Mouse (Mus musculus) neural tube, embryonic 15.5 days (tissue): Measurements from ENCODE around the gene 4833427G06Rik. TPM values are rescaled to one million over a fixed set of nuclear protein-coding genes. Genes with fewer than 3 reads are reported as not detected.

Source experiments
- ATAC-seq: fragments of 200-750 bp; cut with Nextera tagmentation; 2 replicates; pipeline ENCODE4 v1.8.0; 2017; ENCODE audit warnings: mild to moderate bottlenecking, moderate TSS enrichment, moderate library complexity; ENCODE audit not compliant: low FRiP score
- H3K27ac ChIP-seq: fragments of 300-500 bp; sonication (generic); replicated peaks from 2 replicates; pipeline ENCODE4 v1.5.1; 2015; ENCODE audit warnings: mild to moderate bottlenecking, inconsistent platforms
- H3K27me3 ChIP-seq: fragments of 300-500 bp; sonication (generic); replicated peaks from 2 replicates; pipeline ENCODE4 v1.6.1; 2015; ENCODE audit warnings: inconsistent platforms
- H3K36me3 ChIP-seq: fragments of 300-500 bp; sonication (generic); 2 replicates; pipeline ENCODE4 v1.6.1; 2015; ENCODE audit warnings: inconsistent platforms
- H3K4me1 ChIP-seq: fragments of 300-500 bp; sonication (generic); 2 replicates; pipeline ENCODE4 v1.6.1; 2015; ENCODE audit warnings: inconsistent platforms
- H3K4me2 ChIP-seq: fragments of 300-500 bp; sonication (generic); 2 replicates; pipeline ENCODE4 v1.6.1; 2015; ENCODE audit warnings: inconsistent platforms, mild to moderate bottlenecking, moderate library complexity
- H3K4me3 ChIP-seq: fragments of 300-500 bp; sonication (generic); replicated peaks from 2 replicates; pipeline ENCODE4 v1.5.1; 2015; ENCODE audit warnings: mild to moderate bottlenecking, inconsistent platforms
- H3K9ac ChIP-seq: fragments of 300-500 bp; sonication (generic); replicated peaks from 2 replicates; pipeline ENCODE4 v1.6.1; 2015; ENCODE audit warnings: mild to moderate bottlenecking, inconsistent platforms
- H3K9me3 ChIP-seq: fragments of 300-500 bp; sonication (generic); replicated peaks from 2 replicates; pipeline ENCODE4 v1.6.1; 2016; ENCODE audit warnings: inconsistent platforms
- WGBS: fragments of 180-500 bp; shearing (Covaris S2); methylation state at CpG from one replicate; pipeline ENCODE4 v1.1.7; 2015; ENCODE audit warnings: mixed read lengths; 5-methylcytosine and 5-hydroxymethylcytosine counted together
- polyA plus RNA-seq: library from polyadenylated mRNA; unstranded; fragments of >200 nt; fragmentation: Nextera tagmentation; extraction: Ambion mirVana; gene quantifications from 2 replicates; pipeline ENCODE4 v1.2.1, GENCODE M21; 2015

Gene 4833427G06Rik
- polyA plus RNA-seq, 1 experiment from 2014 or later = 0.37 TPM

- Histone ChIP-seq H3K4me2 (no peak within 1 kb of the TSS), H3K36me3 (no peaks in the 10 kb centered on the region), H3K27me3 (no peaks in the 10 kb centered on the region), H3K27ac (no peak within 1 kb of the TSS), H3K9ac (no peak within 1 kb of the TSS), H3K4me1 (no peaks in the 10 kb centered on the region), H3K9me3 (no peaks in the 10 kb centered on the region), H3K4me3 (no peak within 1 kb of the TSS)
- WGBS = 92% methylated on average over 2 of the region's 2 CpGs
- ATAC-seq = no peak
These were observed 41.3 kb downstream of the 4833427G06Rik start, which contains the start of gene Btg4 for GRCm38 (mm10) chr9:51060601-51061000. Btg4 (plus strand) TSS chr9:51060901.

- no peak overlapping the region for H3K4me3 ChIP-seq
- no peaks in the 10 kb centered on the region for H3K27me3 ChIP-seq
- H3K9ac ChIP-seq = no peak overlapping the region
- ATAC-seq = no peak
- H3K27ac ChIP-seq = no peak overlapping the region
- no peaks in the 10 kb centered on the region for H3K9me3 ChIP-seq
- H3K4me1 ChIP-seq = no peaks in the 10 kb centered on the region
- H3K36me3 ChIP-seq = no peaks in the 10 kb centered on the region
- no peak overlapping the region for H3K4me2 ChIP-seq
- whole genome bisulfite sequencing = 77% methylated on average over 4 of the region's 4 CpGs
These were observed 42.8 kb downstream of the 4833427G06Rik start for GRCm38 (mm10) chr9:51058951-51059521.

- Histone ChIP-seq H3K27me3 (no peaks in the 10 kb centered on the region), H3K4me3 (no peak overlapping the region), H3K4me2 (no peak overlapping the region), H3K36me3 (no peaks in the 10 kb centered on the region), H3K9ac (no peak overlapping the region), H3K9me3 (no peaks in the 10 kb centered on the region), H3K27ac (no peak overlapping the region), H3K4me1 (no peaks in the 10 kb centered on the region)
- 78% methylated on average over 3 of the region's 3 CpGs for WGBS
- no peak for ATAC-seq
These were observed 45.2 kb downstream of the 4833427G06Rik start for GRCm38 (mm10) chr9:51056360-51057324.

- H3K4me1 ChIP-seq = no peaks in the 10 kb centered on the region
- H3K27me3 ChIP-seq = no peaks in the 10 kb centered on the region
- H3K27ac ChIP-seq = no peak overlapping the region
- no peak overlapping the region for H3K4me3 ChIP-seq
- no peaks in the 10 kb centered on the region for H3K9me3 ChIP-seq
- H3K4me2 ChIP-seq = no peak overlapping the region
- H3K36me3 ChIP-seq = no peaks in the 10 kb centered on the region
- ATAC-seq = no peak
- H3K9ac ChIP-seq = no peak overlapping the region
- WGBS = 79% methylated on average over 3 of the region's 3 CpGs
These were observed 49.7 kb downstream of the 4833427G06Rik start for GRCm38 (mm10) chr9:51052180-51052579.

DNA sequence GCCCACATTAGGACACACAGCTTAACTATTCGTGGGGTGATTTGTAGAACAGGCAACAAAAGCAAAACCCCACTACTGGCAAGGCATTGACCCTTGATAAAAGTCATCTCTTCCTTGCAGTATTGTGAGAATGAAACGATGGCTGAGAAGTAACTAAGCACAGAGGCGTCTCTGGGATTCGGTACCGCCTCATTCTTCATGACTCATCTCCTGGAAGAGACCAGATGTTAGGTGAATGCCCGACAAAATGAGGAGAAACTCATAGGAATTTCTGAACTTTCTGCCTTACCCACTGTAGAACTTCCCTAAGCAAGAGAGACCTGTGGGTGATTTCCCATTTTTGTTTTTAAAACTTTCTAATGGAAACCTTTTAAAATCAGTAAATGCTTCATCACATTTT is 59.7 kb downstream of the 4833427G06Rik start:
- Histone ChIP-seq H3K4me1 (no peaks in the 10 kb centered on the region), H3K9me3 (no peaks in the 10 kb centered on the region), H3K9ac (no peak overlapping the region), H3K4me2 (no peak overlapping the region), H3K27me3 (no peaks in the 10 kb centered on the region), H3K4me3 (no peak overlapping the region), H3K27ac (no peak overlapping the region), H3K36me3 (no peaks in the 10 kb centered on the region)
- WGBS = 70% methylated on average over 6 of the region's 6 CpGs
- ATAC-seq = no peak

DNA sequence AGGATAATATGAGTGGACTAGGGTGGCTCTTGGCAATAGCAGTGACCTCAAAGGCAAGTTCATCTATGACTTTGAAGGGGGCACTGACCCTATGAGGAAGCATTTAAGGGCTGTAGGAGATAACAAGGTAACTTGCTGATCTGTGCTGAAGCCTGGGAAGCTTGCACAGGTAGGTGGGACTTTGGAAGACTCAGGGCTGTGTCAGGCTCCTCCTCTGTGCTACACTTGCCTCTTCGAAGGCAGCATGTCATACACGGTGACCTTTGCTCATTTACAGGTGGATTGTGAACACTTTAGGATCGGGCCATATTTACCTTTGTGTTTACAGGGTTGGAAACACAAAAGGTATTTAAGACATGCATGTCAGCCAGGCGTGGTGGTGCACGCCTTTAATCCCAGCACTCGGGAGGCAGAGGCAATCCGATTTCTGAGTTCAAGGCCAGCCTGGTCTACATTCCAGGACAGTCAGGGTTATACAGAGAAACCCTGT is 60.3 kb downstream of the 4833427G06Rik start:
- ATAC-seq = no peak
- H3K27ac ChIP-seq = no peak overlapping the region
- H3K9ac ChIP-seq = no peak overlapping the region
- no peaks in the 10 kb centered on the region for H3K9me3 ChIP-seq
- H3K4me3 ChIP-seq = no peak overlapping the region
- WGBS = 92% methylated on average over 7 of the region's 7 CpGs
- H3K4me2 ChIP-seq = no peak overlapping the region
- no peaks in the 10 kb centered on the region for H3K36me3 ChIP-seq
- H3K4me1 ChIP-seq = no peaks in the 10 kb centered on the region
- H3K27me3 ChIP-seq = no peaks in the 10 kb centered on the region

- no peak overlapping the region for H3K4me3 ChIP-seq
- no peaks in the 10 kb centered on the region for H3K4me1 ChIP-seq
- no peaks in the 10 kb centered on the region for H3K36me3 ChIP-seq
- H3K27ac ChIP-seq = no peak overlapping the region
- 74% methylated on average over 3 of the region's 3 CpGs for WGBS
- no peak overlapping the region for H3K4me2 ChIP-seq
- H3K9me3 ChIP-seq = no peaks in the 10 kb centered on the region
- H3K27me3 ChIP-seq = no peaks in the 10 kb centered on the region
- no peak for ATAC-seq
- no peak overlapping the region for H3K9ac ChIP-seq
These were observed 68.9 kb downstream of the 4833427G06Rik start for GRCm38 (mm10) chr9:51032785-51033529.

DNA sequence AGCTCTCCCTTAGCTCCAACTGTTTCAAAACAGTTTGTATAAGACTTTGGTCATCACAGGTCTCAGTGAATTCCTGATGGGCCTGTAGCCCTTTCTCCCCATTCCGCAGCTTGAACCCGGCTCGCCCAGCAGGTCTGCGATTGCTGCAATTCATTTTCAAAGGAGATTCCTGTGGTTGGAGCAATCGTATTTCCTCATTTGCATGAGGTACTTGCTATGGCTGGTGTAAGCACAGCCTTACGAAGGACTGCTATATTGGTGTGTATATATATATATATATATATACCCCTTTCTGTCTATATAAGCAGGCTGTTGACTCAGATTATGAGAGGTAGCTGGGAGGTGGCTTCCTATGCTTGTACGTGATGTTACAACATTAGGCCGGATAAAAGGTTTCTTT is 69.6 kb downstream of the 4833427G06Rik start:
- Histone ChIP-seq H3K9me3 (no peaks in the 10 kb centered on the region), H3K4me2 (no peak overlapping the region), H3K27me3 (no peaks in the 10 kb centered on the region), H3K27ac (no peak overlapping the region), H3K9ac (no peak overlapping the region), H3K4me3 (no peak overlapping the region), H3K36me3 (no peaks in the 10 kb centered on the region), H3K4me1 (no peaks in the 10 kb centered on the region)
- 43% methylated on average over 8 of the region's 8 CpGs for WGBS
- ATAC-seq = no peak

DNA sequence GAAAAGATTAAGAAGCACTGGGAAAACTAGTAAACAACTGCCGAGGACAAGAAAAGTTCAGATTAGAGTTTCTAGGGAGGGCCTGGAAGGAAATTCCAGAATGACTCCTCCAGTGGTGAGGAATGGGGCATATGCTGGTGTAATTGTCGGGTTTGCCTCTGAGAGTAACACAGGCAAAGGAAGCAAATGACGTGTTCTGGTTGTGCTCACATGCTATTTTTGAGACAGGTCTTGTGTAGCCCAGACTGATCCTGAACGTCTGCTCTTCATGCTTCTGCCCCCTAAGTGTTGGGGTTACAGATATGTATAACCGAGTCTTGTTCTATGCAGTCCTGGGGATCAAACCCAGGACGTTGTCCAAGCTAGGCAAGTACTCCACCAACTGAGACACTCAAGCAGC is 70.3 kb downstream of the 4833427G06Rik start:
- H3K27ac ChIP-seq = no peak overlapping the region
- H3K4me2 ChIP-seq = no peak overlapping the region
- H3K9me3 ChIP-seq = no peaks in the 10 kb centered on the region
- 73% methylated on average over 6 of the region's 6 CpGs for WGBS
- ATAC-seq = no peak
- no peak overlapping the region for H3K4me3 ChIP-seq
- no peak overlapping the region for H3K9ac ChIP-seq
- no peaks in the 10 kb centered on the region for H3K4me1 ChIP-seq
- H3K36me3 ChIP-seq = no peaks in the 10 kb centered on the region
- H3K27me3 ChIP-seq = no peaks in the 10 kb centered on the region
